Mouse (Mus musculus) kidney, postnatal 0 days (tissue): ENCODE results near the gene Hoxa3. TPM values are rescaled to one million over a fixed set of nuclear protein-coding genes. Genes with fewer than 3 reads are reported as not detected.

Experiments
- ATAC-seq: fragments of 200-750 bp; cut with Nextera tagmentation; replicated peaks from 2 replicates; pipeline ENCODE4 v1.8.0; 2017; ENCODE audit warnings: low read depth, moderate number of reproducible peaks, moderate TSS enrichment, moderate library complexity; ENCODE audit not compliant: low FRiP score
- DNase-seq: peaks from one replicate; pipeline ENCODE4 v3.0.0-alpha.2; 2016; ENCODE audit warnings: low spot score
- H3K27ac ChIP-seq: fragments of 300-500 bp; sonication (generic); 2 replicates; pipeline ENCODE4 v1.5.1; 2014; ENCODE audit warnings: mild to moderate bottlenecking
- H3K27me3 ChIP-seq: fragments of 300-500 bp; sonication (generic); 2 replicates; pipeline ENCODE4 v1.6.1; 2014; ENCODE audit warnings: low read length, mixed read lengths; ENCODE audit not compliant: insufficient read depth
- H3K36me3 ChIP-seq: fragments of 300-500 bp; sonication (generic); 2 replicates; pipeline ENCODE4 v1.6.1; 2014; ENCODE audit warnings: low read length, mixed read lengths; ENCODE audit not compliant: insufficient read depth
- H3K4me1 ChIP-seq: fragments of 300-500 bp; sonication (generic); replicated peaks from 2 replicates; pipeline ENCODE4 v1.6.1; 2014; ENCODE audit warnings: antibody characterized with exemption, low read length, mixed read lengths; ENCODE audit not compliant: insufficient read depth
- H3K4me2 ChIP-seq: fragments of 300-500 bp; sonication (generic); 2 replicates; pipeline ENCODE4 v1.6.1; 2014; ENCODE audit warnings: mild to moderate bottlenecking, low read length, moderate library complexity, mixed read lengths
- H3K4me3 ChIP-seq: fragments of 300-500 bp; sonication (generic); replicated peaks from 2 replicates; pipeline ENCODE4 v1.5.1; 2014; ENCODE audit warnings: low read depth, low read length
- H3K9ac ChIP-seq: fragments of 300-500 bp; sonication (generic); 2 replicates; pipeline ENCODE4 v1.6.1; 2014; ENCODE audit warnings: low read depth, low read length
- H3K9me3 ChIP-seq: fragments of 300-500 bp; sonication (generic); replicated peaks from 2 replicates; pipeline ENCODE4 v1.6.1; 2016; ENCODE audit warnings: low read length, inconsistent platforms, mixed read lengths
- CTCF ChIP-seq: IDR thresholded peaks from 2 replicates; pipeline ENCODE4 v1.5.1; 2016; ENCODE audit warnings: antibody characterized with exemption, low read depth, mild to moderate bottlenecking, moderate library complexity
- WGBS: fragments of 180-500 bp; shearing (Covaris S2); extraction: QIAGEN DNeasy Blood & Tissue Kit; methylation state at CpG from one replicate; pipeline ENCODE4 v1.1.7; 2014; 5-methylcytosine and 5-hydroxymethylcytosine counted together
- polyA plus RNA-seq: library from polyadenylated mRNA; unstranded; fragments of >200 nt; fragmentation: Nextera tagmentation; extraction: Ambion mirVana; gene quantifications from 2 replicates; pipeline ENCODE4 v1.2.1, GENCODE M21; 2015

The Hoxa3 gene
- polyA plus RNA-seq, 1 experiment from 2014 or later: 4.8 TPM

DNA sequence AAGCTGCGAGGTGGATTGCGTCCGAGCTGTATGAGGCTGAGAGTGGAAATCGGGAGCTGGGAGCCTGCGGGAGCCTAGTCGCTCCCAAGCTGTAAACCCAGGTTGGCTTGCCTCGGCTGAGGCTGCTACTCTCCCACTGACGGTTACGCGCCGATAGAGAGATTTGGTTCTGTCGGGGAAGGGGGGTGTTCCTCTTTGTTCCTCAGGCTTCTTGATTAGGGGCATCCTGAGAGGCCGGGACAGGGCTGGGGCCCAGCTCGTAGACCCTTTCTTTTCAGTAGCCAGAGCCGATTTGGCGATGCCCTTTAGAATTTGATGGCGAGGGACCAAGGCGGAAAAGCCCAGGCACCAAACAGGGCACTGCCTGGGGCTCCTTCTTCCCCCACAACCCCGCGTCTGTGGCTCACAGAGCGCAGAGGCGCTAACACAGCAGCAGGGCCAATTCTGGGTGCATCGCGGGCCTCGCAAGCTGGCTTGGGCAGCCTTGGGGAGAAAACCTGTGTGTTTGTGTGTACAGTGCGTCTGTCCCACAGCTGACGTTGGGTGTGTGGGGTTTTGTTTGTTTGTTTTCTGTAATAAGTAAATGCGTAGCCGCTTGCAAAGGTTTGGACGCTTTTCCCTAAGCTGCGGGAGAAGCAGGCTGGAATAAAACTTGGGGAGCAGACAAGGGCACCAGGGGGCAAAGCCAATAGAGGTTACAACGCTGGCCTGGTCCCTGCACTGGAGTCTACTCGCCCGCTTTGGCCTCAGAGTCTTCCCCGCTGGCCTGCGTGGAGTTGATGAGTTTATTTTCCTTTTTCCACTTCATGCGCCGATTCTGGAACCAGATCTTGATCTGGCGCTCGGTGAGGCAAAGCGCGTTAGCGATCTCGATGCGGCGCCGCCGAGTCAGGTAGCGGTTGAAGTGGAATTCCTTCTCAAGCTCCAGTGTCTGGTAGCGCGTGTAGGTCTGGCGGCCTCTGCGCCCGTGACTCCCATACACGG, 7.2 kb downstream of the Hoxa3 start:
- peak overlapping the region; percentile 74 for H3K27ac ChIP-seq
- H3K9me3 ChIP-seq: no peaks in the 10 kb centered on the region
- WGBS: 21% methylated on average over 55 of the region's 55 CpGs
- DNase-seq: no peak
- peak overlapping the region; percentile 33 for H3K9ac ChIP-seq
- peaks cover 42% of the 10 kb centered on the region for H3K4me1 ChIP-seq
- peak overlapping the region; percentile 13; the same call in 1 of the 2 replicates for H3K4me3 ChIP-seq
- no peak for TF ChIP-seq CTCF
- H3K4me2 ChIP-seq: peak overlapping the region; percentile 89
- 0 out of 2 replicates have a peak, but pooled peaks cover 7% of the 10 kb centered on the region for H3K36me3 ChIP-seq
- ATAC-seq: no peak
- H3K27me3 ChIP-seq: no peaks in the 10 kb centered on the region

- Histone ChIP-seq H3K27ac (peak overlapping the region; percentile 74), H3K9me3 (no peaks in the 10 kb centered on the region), H3K36me3 (0 out of 2 replicates have a peak, but pooled peaks cover 7% of the 10 kb centered on the region), H3K9ac (peak overlapping the region; percentile 33), H3K4me3 (peak overlapping the region; percentile 13; the same call in 1 of the 2 replicates), H3K27me3 (no peaks in the 10 kb centered on the region), H3K4me1 (peaks cover 39% of the 10 kb centered on the region), H3K4me2 (peak overlapping the region; percentile 89)
- DNase-seq: no peak
- ATAC-seq: no peak
- TF ChIP-seq CTCF: no peak
- 25% methylated on average over 14 of the region's 14 CpGs for WGBS
Measured at GRCm38 (mm10) chr6:52205221-52205620, 7.9 kb downstream of the Hoxa3 start.

GRCm38 (mm10) chr6:52204050-52204752, 8.9 kb downstream of the Hoxa3 start, which contains the start of gene Hoxa5:
Gene Hoxa5 (minus strand): TSS chr6:52204587.
- Histone ChIP-seq H3K4me2 (peak within 1 kb of the TSS; percentile 89), H3K9me3 (no peaks in the 10 kb centered on the region), H3K4me3 (peak within 1 kb of the TSS; percentile 59), H3K27me3 (no peaks in the 10 kb centered on the region), H3K36me3 (0 out of 2 replicates have a peak, but pooled peaks cover 7% of the 10 kb centered on the region), H3K9ac (peak within 1 kb of the TSS; percentile 76), H3K4me1 (peaks cover 32% of the 10 kb centered on the region), H3K27ac (peak within 1 kb of the TSS; percentile 74)
- WGBS: 3% methylated on average over 65 of the region's 65 CpGs
- ATAC-seq (peak; percentile 74), DNase-seq (peak; percentile 98)
- TF ChIP-seq CTCF: peak; percentile 89

- Histone ChIP-seq H3K9ac (peak overlapping the region; percentile 76), H3K4me1 (peaks cover 32% of the 10 kb centered on the region), H3K9me3 (no peaks in the 10 kb centered on the region), H3K4me3 (peak overlapping the region; percentile 59), H3K27ac (peak overlapping the region; percentile 74), H3K4me2 (peak overlapping the region; percentile 89), H3K36me3 (0 out of 2 replicates have a peak, but pooled peaks cover 10% of the 10 kb centered on the region), H3K27me3 (no peaks in the 10 kb centered on the region)
- WGBS: 6% methylated on average over 44 of the region's 46 CpGs
- ATAC-seq: peak; percentile 6; the same call in 1 of the 2 replicates
- TF ChIP-seq CTCF: 0 out of 2 replicates have a peak, but pooled peaks have one; percentile 1
- no peak for DNase-seq
Measured at GRCm38 (mm10) chr6:52203371-52204049, 9.6 kb downstream of the Hoxa3 start.

GRCm38 (mm10) chr6:52203121-52203370, 10.1 kb downstream of the Hoxa3 start:
- 13% methylated on average over 10 of the region's 10 CpGs for WGBS
- Histone ChIP-seq H3K27ac (peak overlapping the region; percentile 74), H3K9me3 (no peaks in the 10 kb centered on the region), H3K4me1 (peaks cover 30% of the 10 kb centered on the region), H3K27me3 (no peaks in the 10 kb centered on the region), H3K36me3 (0 out of 2 replicates have a peak, but pooled peaks cover 11% of the 10 kb centered on the region), H3K4me3 (peak overlapping the region; percentile 59), H3K4me2 (peak overlapping the region; percentile 89), H3K9ac (peak overlapping the region; percentile 76)
- peak; percentile 18; the same call in 1 of the 2 replicates for TF ChIP-seq CTCF
- DNase-seq (peak; percentile 83), ATAC-seq (no peak)
